Mouse (Mus musculus): ENCODE data around the gene Adgre5. TPM values are rescaled to one million over a fixed set of nuclear protein-coding genes. Genes with fewer than 3 reads are reported as not detected.
A peak's percentile ranks its signal among the peaks of the same experiment; 100 is the strongest.

Adgre5 gene
- polyA plus RNA-seq, 1 experiment, result 21.3 TPM

- no peak for DNase-seq (ENCODE audit: low read depth)
- TF ChIP-seq CTCF (IDR thresholded peaks at IDR 0.05; ENCODE audit: borderline replicate concordance, extremely low read depth, insufficient read depth, insufficient read length), result no peak
- no peak for TF ChIP-seq POLR2A (IDR thresholded peaks at IDR 0.05; ENCODE audit: borderline replicate concordance, extremely low read depth, insufficient read depth, insufficient read length, poor library complexity, severe bottlenecking)
Measured at GRCm38 (mm10) chr8:83749265-83749664, 8.1 kb upstream of the Adgre5 start.

GRCm38 (mm10) chr8:83748708-83749107 lies 7.6 kb upstream of the Adgre5 start:
- no peak for TF ChIP-seq CTCF (IDR thresholded peaks at IDR 0.05; ENCODE audit: borderline replicate concordance, extremely low read depth, insufficient read depth, insufficient read length)
- no peak for TF ChIP-seq POLR2A (IDR thresholded peaks at IDR 0.05; ENCODE audit: borderline replicate concordance, extremely low read depth, insufficient read depth, insufficient read length, poor library complexity, severe bottlenecking)
- DNase-seq (ENCODE audit: low read depth), result peak; percentile 34

- DNase-seq (ENCODE audit: low read depth), result peak; percentile 59
- no peak for TF ChIP-seq CTCF (IDR thresholded peaks at IDR 0.05; ENCODE audit: borderline replicate concordance, extremely low read depth, insufficient read depth, insufficient read length)
- TF ChIP-seq POLR2A (IDR thresholded peaks at IDR 0.05; ENCODE audit: borderline replicate concordance, extremely low read depth, insufficient read depth, insufficient read length, poor library complexity, severe bottlenecking), result peak; percentile 13; the same call in 1 of the 2 replicates
Measured at GRCm38 (mm10) chr8:83747661-83748346, 6.7 kb upstream of the Adgre5 start.

GRCm38 (mm10) chr8:83744070-83744469 lies 2.9 kb upstream of the Adgre5 start:
- no peak for TF ChIP-seq POLR2A (IDR thresholded peaks at IDR 0.05; ENCODE audit: borderline replicate concordance, extremely low read depth, insufficient read depth, insufficient read length, poor library complexity, severe bottlenecking)
- TF ChIP-seq CTCF (IDR thresholded peaks at IDR 0.05; ENCODE audit: borderline replicate concordance, extremely low read depth, insufficient read depth, insufficient read length), result no peak
- DNase-seq (ENCODE audit: low read depth), result no peak

- no peak for DNase-seq (ENCODE audit: low read depth)
- TF ChIP-seq CTCF (IDR thresholded peaks at IDR 0.05; ENCODE audit: borderline replicate concordance, extremely low read depth, insufficient read depth, insufficient read length) (no peak), POLR2A (IDR thresholded peaks at IDR 0.05; ENCODE audit: borderline replicate concordance, extremely low read depth, insufficient read depth, insufficient read length, poor library complexity, severe bottlenecking) (no peak)
Measured at GRCm38 (mm10) chr8:83742968-83743367, 1.8 kb upstream of the Adgre5 start.

- TF ChIP-seq CTCF (IDR thresholded peaks at IDR 0.05; ENCODE audit: borderline replicate concordance, extremely low read depth, insufficient read depth, insufficient read length), result no peak
- TF ChIP-seq POLR2A (IDR thresholded peaks at IDR 0.05; ENCODE audit: borderline replicate concordance, extremely low read depth, insufficient read depth, insufficient read length, poor library complexity, severe bottlenecking), result no peak
- no peak for DNase-seq (ENCODE audit: low read depth)
Measured at GRCm38 (mm10) chr8:83741849-83742655, 926 bp upstream of the Adgre5 start.

- DNase-seq (ENCODE audit: low read depth), result no peak
- TF ChIP-seq CTCF (IDR thresholded peaks at IDR 0.05; ENCODE audit: borderline replicate concordance, extremely low read depth, insufficient read depth, insufficient read length) (no peak), POLR2A (IDR thresholded peaks at IDR 0.05; ENCODE audit: borderline replicate concordance, extremely low read depth, insufficient read depth, insufficient read length, poor library complexity, severe bottlenecking) (no peak)
Measured at GRCm38 (mm10) chr8:83740586-83740975, 545 bp downstream of the Adgre5 start.

GRCm38 (mm10) chr8:83739711-83740468 lies 1.2 kb downstream of the Adgre5 start:
- no peak for DNase-seq (ENCODE audit: low read depth)
- no peak for TF ChIP-seq CTCF (IDR thresholded peaks at IDR 0.05; ENCODE audit: borderline replicate concordance, extremely low read depth, insufficient read depth, insufficient read length)
- TF ChIP-seq POLR2A (IDR thresholded peaks at IDR 0.05; ENCODE audit: borderline replicate concordance, extremely low read depth, insufficient read depth, insufficient read length, poor library complexity, severe bottlenecking), result no peak

- no peak for DNase-seq (ENCODE audit: low read depth)
- TF ChIP-seq CTCF (IDR thresholded peaks at IDR 0.05; ENCODE audit: borderline replicate concordance, extremely low read depth, insufficient read depth, insufficient read length) (no peak), POLR2A (IDR thresholded peaks at IDR 0.05; ENCODE audit: borderline replicate concordance, extremely low read depth, insufficient read depth, insufficient read length, poor library complexity, severe bottlenecking) (no peak)
Measured at GRCm38 (mm10) chr8:83738949-83739710, 2.0 kb downstream of the Adgre5 start.

- DNase-seq (ENCODE audit: low read depth), result peak; percentile 31
- TF ChIP-seq CTCF (IDR thresholded peaks at IDR 0.05; ENCODE audit: borderline replicate concordance, extremely low read depth, insufficient read depth, insufficient read length) (no peak), POLR2A (IDR thresholded peaks at IDR 0.05; ENCODE audit: borderline replicate concordance, extremely low read depth, insufficient read depth, insufficient read length, poor library complexity, severe bottlenecking) (no peak)
Measured at GRCm38 (mm10) chr8:83737852-83738562, 3.1 kb downstream of the Adgre5 start.

All from brain, embryonic 14.5 days (tissue).